Mouse (Mus musculus) layer of hippocampus, postnatal 10 days (tissue): Measurements from ENCODE around the gene Nat9. TPM values are rescaled to one million over a fixed set of nuclear protein-coding genes. Genes with fewer than 3 reads are reported as not detected.

Experiments used
- DNase-seq, 2 experiments: peaks; one replicate each; pipeline ENCODE4 v3.0.0; 2021; ENCODE audit warnings: low spot score in 2 of 2
- long read RNA-seq: library from polyadenylated mRNA; stranded (forward); transcript quantifications from one replicate; pipeline ENCODE4 v2.0.0, GENCODE M21; 2023
- total RNA-seq, 2 experiments: library from RNA; stranded (reverse); gene quantifications; 2 replicates each; pipeline ENCODE4 v1.2.3; 2021

Nat9 gene
- total RNA-seq = 10 to 100 TPM; 15.8 to 17.6 TPM
- long read RNA-seq, transcript Nat9-203 (7 exons, 1,204 nt) = major isoform, 9 of 20 reads
- long read RNA-seq, partial matches to known transcripts = 7 of 20 reads
- long read RNA-seq, other reads (novel, unspliced or antisense) = 4 of 20 reads

GRCm38 (mm10) chr11:115187693-115188092 lies at the start of gene Nat9:
Gene Nat9 (minus strand): TSS chr11:115187859.
- no peak for DNase-seq

GRCm38 (mm10) chr11:115236570-115236969 lies 48.9 kb upstream of the Nat9 start:
- DNase-seq = no peak

DNA sequence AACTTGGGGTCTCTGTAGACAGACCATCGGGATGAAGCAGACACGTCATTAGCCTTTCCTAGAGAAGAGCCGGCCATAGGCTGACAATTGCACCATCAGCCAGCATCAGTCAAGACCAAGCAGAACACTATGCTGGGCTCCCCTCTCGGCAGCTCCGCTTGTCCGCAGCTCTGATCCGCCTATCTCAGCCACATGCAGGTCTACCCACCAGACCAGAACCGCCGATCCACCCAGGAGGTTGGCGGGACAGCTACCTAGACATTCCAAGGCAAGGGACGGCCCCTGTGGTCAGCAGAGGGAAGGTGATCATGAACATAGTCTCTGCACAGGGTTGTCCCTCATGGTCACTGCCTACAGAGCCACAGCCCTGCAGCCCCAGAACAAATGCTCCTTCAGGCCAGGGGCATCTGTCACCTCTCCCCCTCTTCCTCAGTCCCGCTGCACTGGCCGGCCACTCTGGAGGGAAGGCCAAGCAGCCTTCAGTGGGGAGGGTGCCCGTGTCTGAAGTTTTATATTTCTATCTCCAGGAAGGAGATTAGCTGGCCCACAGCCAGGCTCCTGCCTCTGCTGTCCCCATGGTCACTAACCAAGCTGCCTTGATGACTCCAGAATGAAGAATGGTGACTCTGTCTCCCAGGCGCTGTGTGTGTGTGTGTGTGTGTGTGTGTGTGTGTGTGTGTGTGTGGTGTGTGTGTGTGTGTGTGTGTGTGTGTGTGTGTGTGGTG lies 46.8 kb upstream of the Nat9 start:
- DNase-seq = peak in 1 of 2 experiments; percentile 46

DNA sequence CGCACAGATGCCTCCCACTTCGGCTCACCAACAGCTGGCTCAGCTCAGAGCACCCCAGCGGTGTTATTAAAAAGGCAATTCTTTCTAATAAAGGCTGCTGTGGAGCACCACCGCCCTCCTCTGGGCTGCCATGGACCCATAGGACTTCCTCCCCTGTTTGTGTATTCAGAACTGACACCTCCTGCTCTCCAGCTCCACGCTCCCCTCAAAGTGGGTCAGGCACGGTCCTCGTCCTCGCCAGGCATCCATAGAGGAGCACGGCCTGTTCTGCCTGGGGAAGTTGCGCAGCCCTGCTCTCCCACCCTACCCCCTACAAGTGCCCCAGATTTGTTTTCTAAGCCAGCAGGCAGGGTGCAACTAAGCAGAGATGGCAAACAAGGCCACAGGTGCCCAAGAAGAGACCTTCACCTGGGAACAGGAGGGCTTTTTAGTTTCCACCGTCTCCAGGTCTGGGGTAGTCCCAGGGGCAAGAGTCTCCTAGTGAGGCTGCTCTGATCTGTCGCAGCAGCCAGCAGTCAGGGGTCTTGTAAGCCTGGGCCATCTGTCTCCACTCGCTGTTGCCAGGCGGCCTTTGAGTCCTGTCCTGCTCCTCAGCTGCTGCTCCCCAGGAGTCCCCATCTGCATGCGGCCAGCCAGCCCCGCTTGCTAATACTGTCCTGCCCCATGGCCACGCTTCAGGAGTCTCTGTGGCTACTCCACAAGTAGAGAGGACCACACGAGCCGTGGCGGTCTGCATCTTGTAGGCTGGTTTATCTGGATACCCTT lies 46.0 kb upstream of the Nat9 start:
- DNase-seq = peak; percentile 49 to 57

GRCm38 (mm10) chr11:115232889-115233288 lies 45.2 kb upstream of the Nat9 start:
- DNase-seq = no peak

DNA sequence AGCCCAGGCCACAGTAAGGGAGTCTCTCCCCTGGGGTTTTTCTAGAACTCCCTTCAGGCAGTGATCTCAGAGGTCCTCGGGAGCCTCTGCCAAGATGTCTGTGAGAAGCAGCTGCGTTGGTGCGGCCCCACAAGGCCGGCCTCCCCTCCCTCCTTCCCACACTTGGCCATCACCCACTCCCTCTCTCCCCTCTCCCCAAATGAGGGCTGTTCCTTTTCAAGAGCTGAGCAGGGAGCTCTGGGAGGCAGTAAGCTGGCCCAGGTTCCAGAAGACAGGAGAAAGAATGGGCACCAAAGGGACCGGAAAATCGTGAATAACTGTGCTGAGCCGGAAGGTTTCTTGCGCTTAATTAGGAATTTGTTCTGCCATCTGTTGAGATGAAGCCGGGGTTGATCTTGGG lies 44.3 kb upstream of the Nat9 start:
- no peak for DNase-seq

DNA sequence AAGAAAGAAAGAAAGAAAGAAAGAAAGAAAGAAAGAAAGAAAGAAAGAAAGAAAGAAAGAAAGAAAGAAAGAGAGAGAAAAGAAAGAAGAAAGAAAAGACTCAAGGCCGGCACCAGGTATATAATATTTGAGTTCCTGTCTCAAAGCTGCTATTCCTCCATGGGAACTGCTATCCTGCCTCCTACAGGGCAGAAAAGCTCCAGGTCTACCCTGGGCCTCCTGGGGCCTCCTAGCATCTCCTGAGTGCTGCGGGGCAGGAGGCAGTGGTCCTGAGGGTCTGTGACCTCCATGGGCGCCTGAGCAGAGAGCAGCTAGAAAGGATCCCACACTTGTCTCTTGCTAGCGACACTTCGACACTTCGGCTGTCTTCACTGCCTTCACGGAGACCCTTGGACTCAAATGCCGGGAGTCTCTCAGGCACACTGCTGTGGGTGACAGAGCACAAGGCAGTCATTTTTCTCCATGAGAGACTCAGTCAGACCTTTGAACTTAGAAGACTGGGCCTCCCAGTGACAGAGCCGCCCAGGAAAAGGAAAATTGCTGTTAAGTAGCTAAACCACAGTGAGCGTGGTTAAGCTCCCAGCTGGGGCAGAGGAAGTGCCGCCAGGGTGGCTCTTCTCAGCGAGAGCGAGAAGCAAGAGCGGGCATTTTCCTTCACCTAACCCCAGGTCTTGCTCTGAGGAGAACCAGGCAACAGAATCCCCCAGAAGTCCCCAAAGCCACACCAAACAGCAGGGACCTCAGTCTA lies 43.7 kb upstream of the Nat9 start:
- no peak for DNase-seq

GRCm38 (mm10) chr11:115229021-115229930 lies 41.6 kb upstream of the Nat9 start:
- DNase-seq = no peak

DNA sequence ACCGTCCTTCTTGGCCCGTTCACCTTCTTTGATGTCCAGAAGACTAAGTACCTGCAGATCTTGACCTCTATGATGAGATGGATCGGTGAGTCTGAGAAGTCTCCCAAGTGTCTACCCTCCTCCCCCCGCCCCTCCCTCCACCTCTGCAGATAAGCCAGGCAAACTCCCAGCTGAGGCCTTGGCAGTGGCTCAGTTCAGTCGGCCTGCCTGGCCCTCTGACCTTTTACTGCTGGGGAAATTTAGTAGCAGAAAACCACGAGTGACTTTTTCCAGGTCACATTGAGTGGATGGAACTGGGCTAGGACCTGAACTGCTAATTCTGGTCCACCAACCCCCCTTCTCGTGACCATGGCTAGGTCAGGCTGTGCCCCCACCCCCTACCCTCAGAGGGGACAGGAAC lies 40.8 kb upstream of the Nat9 start:
- no peak for DNase-seq

DNA sequence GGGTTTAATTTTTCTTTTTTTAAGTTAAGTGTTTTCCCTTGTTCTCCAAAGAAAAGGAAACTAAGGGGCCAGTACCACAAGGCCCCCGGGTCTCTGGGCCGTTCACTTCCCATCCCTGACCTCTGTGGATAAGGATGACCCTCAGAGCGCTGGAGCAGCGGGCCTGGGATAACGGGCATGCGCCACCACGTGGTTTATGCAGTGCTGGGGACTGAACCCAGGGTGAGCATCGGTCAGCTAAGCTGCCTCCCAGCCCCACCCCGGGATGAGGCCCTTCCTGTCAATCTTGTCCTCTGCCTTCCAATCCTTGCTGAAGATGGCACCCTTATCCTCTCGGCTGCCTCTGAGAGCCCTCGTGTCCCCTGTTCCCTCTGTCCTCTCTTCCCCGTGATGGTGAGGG lies 40.0 kb upstream of the Nat9 start:
- DNase-seq = no peak

GRCm38 (mm10) chr11:115226811-115227491 lies 39.3 kb upstream of the Nat9 start:
- peak; percentile 42 to 54 for DNase-seq

DNA sequence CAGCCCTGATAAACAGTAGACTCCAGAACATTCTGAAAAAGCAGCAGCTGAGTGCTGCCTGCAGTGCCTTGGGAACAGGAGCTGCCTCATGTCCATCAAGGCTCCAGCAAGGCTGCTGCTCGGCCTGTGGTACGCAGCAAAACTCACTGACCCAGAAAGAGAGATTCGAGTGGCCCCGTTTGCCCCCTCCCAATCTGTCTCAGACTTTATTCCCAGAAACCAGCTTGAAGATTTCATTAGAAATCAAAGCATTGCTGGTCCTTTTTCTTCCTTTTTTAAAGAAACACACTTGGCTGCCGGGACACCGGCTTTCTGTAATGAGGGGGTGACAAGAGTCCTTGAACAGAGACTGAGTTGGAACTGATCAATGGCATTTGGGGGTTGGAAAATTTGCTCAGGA lies 37.6 kb upstream of the Nat9 start:
- DNase-seq = no peak

- DNase-seq = peak; percentile 81 to 82
Measured at GRCm38 (mm10) chr11:115224889-115225288, 37.2 kb upstream of the Nat9 start.

- no peak for DNase-seq
Measured at GRCm38 (mm10) chr11:115223877-115224276, 36.2 kb upstream of the Nat9 start.

- no peak for DNase-seq
Measured at GRCm38 (mm10) chr11:115223451-115223850, 35.8 kb upstream of the Nat9 start.

GRCm38 (mm10) chr11:115222570-115222969 lies 34.9 kb upstream of the Nat9 start:
- DNase-seq = no peak

DNA sequence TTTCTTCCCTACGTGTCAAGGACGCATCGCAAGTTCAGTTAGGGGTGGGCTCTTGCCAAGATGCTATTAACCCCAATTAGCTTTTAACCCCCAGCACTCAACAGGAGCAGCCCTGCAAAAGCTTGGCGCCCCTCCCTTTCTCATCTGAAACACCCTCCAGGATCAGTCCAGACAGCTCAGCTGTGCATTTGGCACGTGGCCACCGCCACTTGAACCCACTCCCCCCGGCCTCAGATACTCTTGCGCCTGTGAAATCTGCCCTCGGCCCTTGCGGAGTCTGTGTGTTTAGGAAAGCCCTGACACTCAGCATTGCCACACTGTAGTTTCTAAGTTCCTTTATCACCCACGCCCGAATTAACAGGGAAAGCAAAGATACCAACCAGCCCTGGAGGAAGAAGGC lies 34.4 kb upstream of the Nat9 start:
- no peak for DNase-seq

DNA sequence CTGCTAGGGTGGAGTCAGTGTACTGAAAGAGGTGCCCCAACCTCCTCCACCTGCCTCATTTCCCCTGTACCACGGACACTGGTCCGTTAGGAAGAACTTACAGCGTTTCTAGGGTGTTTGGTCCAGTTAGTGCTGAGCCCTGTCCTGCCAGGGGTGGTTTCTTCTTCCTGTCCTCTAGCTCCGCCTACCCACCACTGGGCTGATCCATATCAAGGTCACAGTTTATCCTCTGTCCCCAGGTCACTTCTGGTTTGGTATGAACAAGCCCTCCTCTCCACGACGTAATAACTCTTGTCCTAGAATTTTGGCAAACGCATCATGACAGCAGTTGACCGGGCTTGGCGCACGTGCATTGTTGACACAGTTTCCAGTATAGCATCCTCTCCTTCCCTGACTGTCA lies 32.0 kb upstream of the Nat9 start:
- DNase-seq = no peak

GRCm38 (mm10) chr11:115219263-115219662 lies 31.6 kb upstream of the Nat9 start:
- DNase-seq = no peak
